15 mouse cellular contexts compared by ENCODE assay signal in the genomic region with DNA sequence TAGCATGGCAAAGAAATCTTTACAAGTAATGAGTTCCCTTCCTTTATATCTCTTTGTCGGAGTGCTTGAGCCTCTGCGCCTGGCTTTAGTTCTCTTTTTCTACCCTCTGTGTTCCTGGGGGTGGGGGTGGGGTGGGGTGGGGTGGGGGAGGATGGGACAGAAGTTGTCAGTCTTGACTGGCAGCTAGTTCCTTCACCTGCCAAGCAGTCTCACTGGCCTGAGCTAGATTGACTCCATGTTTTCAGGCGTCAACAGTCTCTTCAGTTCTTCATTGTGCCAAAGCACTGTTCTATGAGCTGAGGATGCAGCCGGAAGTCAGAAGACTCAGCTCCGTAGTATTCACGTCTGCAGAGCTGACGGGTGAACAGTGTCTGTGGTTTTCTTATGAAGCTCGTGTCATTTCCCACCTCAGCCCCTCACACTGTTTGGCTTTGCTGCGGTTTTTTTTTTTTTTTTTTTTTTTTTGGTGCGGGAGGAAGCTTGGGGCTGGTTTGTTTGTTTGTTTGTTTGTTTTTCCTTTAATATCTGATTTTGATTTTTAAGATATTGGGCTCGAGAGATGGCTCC.
A peak's percentile ranks its signal among the peaks of the same experiment; 100 is the strongest.
DNase-seq lines count a peak whose midpoint lies in the region; ATAC-seq and TF ChIP-seq lines count a peak whose summit lies in the region.
"Had no signal": no experiment of that assay in that cellular context is flagged by ENCODE, and none has a peak within 500 bp of the region (broad histone marks: within the 10 kb centered on the region; RNA-seq: fewer than 3 reads in every experiment).

No protein-coding gene starts in this region.

- H3K9ac ChIP-seq in lung, embryonic 15.5 days, result no peak overlapping the region
- H3K9ac ChIP-seq in MEL (ENCODE audit: control insufficient read depth, low read depth, low read length, poor library complexity, severe bottlenecking), result peak overlapping the region; percentile 40; the same call in 1 of the 2 replicates
- H3K9ac ChIP-seq: heart, embryonic 13.5 days; neural tube, embryonic 15.5 days had no signal

- H3K27ac ChIP-seq in lung, embryonic 15.5 days, result 0 out of 2 replicates have a peak overlapping the region, but pooled peaks have one; percentile 47
- no peak overlapping the region; the same call in 1 of the 2 replicates for H3K27ac ChIP-seq in MEL (ENCODE audit: control insufficient read depth, low read depth, low read length)
- H3K27ac ChIP-seq: forebrain, embryonic 10.5 days; heart, embryonic 13.5 days; neural tube, embryonic 15.5 days; stomach, postnatal 0 days had no signal

- no peak for DNase-seq in lung, postnatal 10 days
- peak; percentile 68 for DNase-seq in MEL (ENCODE audit: low read depth, low spot score)
- peak; percentile 51 for DNase-seq in thymus, postnatal 14 days
- no peak for DNase-seq in kidney, adult 9 months
- DNase-seq in cerebellum, adult 8-10 months, result no peak
- DNase-seq in layer of hippocampus, adult 9-11 months, result no peak
- DNase-seq: lung, postnatal 36 days had no signal

- H3K4me3 ChIP-seq in lung, embryonic 15.5 days, result no peak overlapping the region
- peak overlapping the region; percentile 1 to 26; a peak in 1 of 4 replicates for H3K4me3 ChIP-seq in MEL (ENCODE audit: control insufficient read depth in 1 of 2, insufficient read depth in 1 of 2, low read depth in 2 of 2, low read length in 2 of 2)
- H3K4me3 ChIP-seq: forebrain, embryonic 10.5 days; heart, embryonic 13.5 days; layer of hippocampus, adult 2 months; neural tube, embryonic 15.5 days had no signal

- H3K79me2 ChIP-seq in MEL (ENCODE audit: control insufficient read depth, insufficient read depth, low read length, poor library complexity), result no peaks in the 10 kb centered on the region

- ATAC-seq in lung, embryonic 15.5 days (ENCODE audit: borderline replicate concordance, extremely low read depth, low FRiP score, low TSS enrichment), result no peak
- peak; percentile 24 for ATAC-seq in megakaryocyte progenitor cell, adult 5-6 weeks (replicated peaks; ENCODE audit: poor library complexity)
- ATAC-seq: Patski had no signal

- TF ChIP-seq POLR2A in MEL (IDR thresholded peaks at IDR 0.05; ENCODE audit: control insufficient read depth in 1 of 2, insufficient read depth in 1 of 2, low read depth in 1 of 2, low read length in 2 of 2, poor library complexity in 1 of 2), result no peak

- H3K4me1 ChIP-seq in lung, embryonic 15.5 days, result peaks cover 18% of the 10 kb centered on the region
- H3K4me1 ChIP-seq in MEL (ENCODE audit: control insufficient read depth in 1 of 2, insufficient read depth in 2 of 2, low read length in 2 of 2), result peaks cover 2 to 18% of the 10 kb centered on the region in 2 experiments; a peak in 3 of 4 replicates

- TF ChIP-seq EP300 in MEL (IDR thresholded peaks at IDR 0.05; ENCODE audit: low read depth in 1 of 2, low read length in 2 of 2), result no peak

- TF ChIP-seq CTCF in MEL (IDR thresholded peaks at IDR 0.05 in 2 of 3, conservative IDR thresholded peaks at IDR 0.05 in 1 of 3; ENCODE audit: control insufficient read depth in 1 of 3, insufficient read depth in 1 of 3, low read depth in 2 of 3, low read length in 3 of 3, poor library complexity in 1 of 3, severe bottlenecking in 1 of 3), result no peak

- WGBS in lung, embryonic 15.5 days, result 76% methylated on average over 11 of the region's 11 CpGs

- no peaks in the 10 kb centered on the region for H3K36me3 ChIP-seq in lung, embryonic 15.5 days
- peaks cover 0 to 12% of the 10 kb centered on the region in 2 experiments; a peak in 2 of 4 replicates for H3K36me3 ChIP-seq in MEL (ENCODE audit: control insufficient read depth in 1 of 2, insufficient read depth in 2 of 2, low read length in 2 of 2)
- H3K36me3 ChIP-seq: forebrain, embryonic 10.5 days; heart, embryonic 13.5 days; neural tube, embryonic 15.5 days had no signal

- TF ChIP-seq RAD21 in MEL (IDR thresholded peaks at IDR 0.05; ENCODE audit: low read depth, low read length), result no peak

- H3K4me2 ChIP-seq in lung, embryonic 15.5 days, result no peak overlapping the region
- H3K4me2 ChIP-seq: heart, embryonic 13.5 days; neural tube, embryonic 15.5 days had no signal

- no peaks in the 10 kb centered on the region for H3K9me3 ChIP-seq in lung, embryonic 15.5 days
- no peaks in the 10 kb centered on the region for H3K9me3 ChIP-seq in MEL (replicated peaks; ENCODE audit: insufficient read depth, low read length)
- H3K9me3 ChIP-seq: forebrain, embryonic 10.5 days; heart, embryonic 13.5 days; neural tube, embryonic 15.5 days had no signal

- peaks cover 18% of the 10 kb centered on the region for H3K27me3 ChIP-seq in lung, embryonic 15.5 days
- H3K27me3 ChIP-seq in MEL (ENCODE audit: control insufficient read depth in 1 of 2, insufficient read depth in 2 of 2, low read length in 2 of 2), result peaks cover 0 to 5% of the 10 kb centered on the region in 2 experiments; a peak in 2 of 4 replicates
- H3K27me3 ChIP-seq: neural tube, embryonic 15.5 days; Patski had no signal

TF ChIP-seq in MEL, 35 proteins besides CTCF, POLR2A, EP300 and RAD21:
- TF ChIP-seq KAT2A (conservative IDR thresholded peaks at IDR 0.05; ENCODE audit: low read depth, low read length) (no peak), TAL1 (IDR thresholded peaks at IDR 0.05; ENCODE audit: low read length) (no peak), NELFE (IDR thresholded peaks at IDR 0.05; ENCODE audit: low read depth, low read length) (no peak), ETS1 (IDR thresholded peaks at IDR 0.05; ENCODE audit: low read depth, low read length) (peak; percentile 17; the same call in 1 of the 2 replicates), USF1 (IDR thresholded peaks at IDR 0.05; ENCODE audit: low read depth, low read length) (no peak), ZC3H11A (IDR thresholded peaks at IDR 0.05; ENCODE audit: low read depth, low read length) (no peak), ZMIZ1 (IDR thresholded peaks at IDR 0.05; ENCODE audit: low read depth, low read length) (no peak), POLR2AphosphoS5 (IDR thresholded peaks at IDR 0.05; ENCODE audit: borderline replicate concordance, low read depth, low read length) (no peak), MXI1 (IDR thresholded peaks at IDR 0.05; ENCODE audit: low read depth, low read length) (no peak), MYB (IDR thresholded peaks at IDR 0.05; ENCODE audit: low read depth, low read length) (no peak), ZNF384 (IDR thresholded peaks at IDR 0.05; ENCODE audit: low read depth, low read length) (peak; percentile 71), SMC3 (IDR thresholded peaks at IDR 0.05; ENCODE audit: low read depth, low read length) (no peak), HCFC1 (IDR thresholded peaks at IDR 0.05; ENCODE audit: low read depth, low read length) (no peak), MEF2A (IDR thresholded peaks at IDR 0.05; ENCODE audit: extremely low read depth, insufficient replicate concordance, low read depth, low read length, poor library complexity, severe bottlenecking) (no peak), RCOR1 (IDR thresholded peaks at IDR 0.05; ENCODE audit: low read depth, low read length) (no peak), E2F4 (IDR thresholded peaks at IDR 0.05; ENCODE audit: borderline replicate concordance, low read depth, low read length) (no peak), MAFK (IDR thresholded peaks at IDR 0.05; ENCODE audit: borderline replicate concordance, low read depth, low read length) (no peak), MAZ (IDR thresholded peaks at IDR 0.05; ENCODE audit: low read depth, low read length) (no peak), ZKSCAN1 (IDR thresholded peaks at IDR 0.05; ENCODE audit: low read depth, low read length) (no peak), MAX (IDR thresholded peaks at IDR 0.05; ENCODE audit: low read length) (0 out of 2 replicates have a peak, but pooled peaks have one; percentile 22), SIN3A (IDR thresholded peaks at IDR 0.05; ENCODE audit: low read length) (peak; percentile 39; the same call in 1 of the 2 replicates), TBP (IDR thresholded peaks at IDR 0.05; ENCODE audit: low read depth, low read length) (0 out of 2 replicates have a peak, but pooled peaks have one; percentile 12), POLR2AphosphoS2 (IDR thresholded peaks at IDR 0.05; ENCODE audit: low read length) (no peak), CHD2 (IDR thresholded peaks at IDR 0.05; ENCODE audit: low read length) (no peak), CHD1 (IDR thresholded peaks at IDR 0.05; ENCODE audit: low read depth, low read length) (no peak), USF2 (IDR thresholded peaks at IDR 0.05; ENCODE audit: borderline replicate concordance in 1 of 2, insufficient read depth in 1 of 2, low read depth in 1 of 2, low read length in 2 of 2) (no peak), JUND (IDR thresholded peaks at IDR 0.05; ENCODE audit: low read depth, low read length) (no peak), TCF12 (IDR thresholded peaks at IDR 0.05; ENCODE audit: low read depth, low read length) (no peak)

Comparison
In these comparisons a context has a peak if more than half of its experiments do, and no peak if none do; other contexts are left out.
1. DNase-seq: peak in MEL (single experiment) and thymus, postnatal 14 days (single experiment); none in lung, postnatal 10 days (single experiment), kidney, adult 9 months (single experiment), cerebellum, adult 8-10 months (single experiment) and layer of hippocampus, adult 9-11 months (single experiment).